Mouse (Mus musculus) liver, embryonic 18 days (tissue): ENCODE measurements around the gene Pnck. TPM values are rescaled to one million over a fixed set of nuclear protein-coding genes. Genes with fewer than 3 reads are reported as not detected.

Experiments used
- polyA plus RNA-seq: library from polyadenylated mRNA; depleted of rRNA; stranded (reverse); fragments of >200 nt; gene quantifications from 2 replicates; pipeline ENCODE4 v1.2.3, GENCODE M21; 2012; rRNA removed

Gene Pnck
- polyA plus RNA-seq = 0.82 and 1.1 TPM in 2 replicates

GRCm38 (mm10) chrX:73659575-73660283 is at the start of gene Pnck:
Gene Pnck (minus strand): TSS chrX:73660117.

GRCm38 (mm10) chrX:73672879-73673618 is 13.1 kb upstream of the Pnck start, which contains the start of gene Slc6a8:
Gene Slc6a8 (plus strand): TSS chrX:73673150.

GRCm38 (mm10) chrX:73639255-73639675 is 20.7 kb downstream of the Pnck start, which contains the start of gene Dusp9:
Gene Dusp9 (plus strand): TSS chrX:73639419.

Other genes with a start within 250 kb of the Pnck start
- gene Zfp92, start 249.0 kb downstream of the Pnck start, polyA plus RNA-seq = 0.01 TPM in 2 replicates
- gene Trex2, start 224.8 kb downstream of the Pnck start, polyA plus RNA-seq = not detected in 2 replicates
- 19.4 and 21.1 TPM in 2 replicates for gene Haus7, start 201.1 kb downstream of the Pnck start, polyA plus RNA-seq
- gene Bgn, start 176.5 kb downstream of the Pnck start, polyA plus RNA-seq = 31.1 and 33.2 TPM in 2 replicates
- gene Atp2b3, start 157.0 kb downstream of the Pnck start, polyA plus RNA-seq = not detected in 2 replicates
- gene Dusp9, start 20.7 kb downstream of the Pnck start, polyA plus RNA-seq = 3.5 and 6.0 TPM in 2 replicates
- 3.0 TPM in 2 replicates for gene Slc6a8, start 13.0 kb upstream of the Pnck start, polyA plus RNA-seq
- gene Bcap31, start 56.1 kb upstream of the Pnck start, polyA plus RNA-seq = 46.7 and 49.0 TPM in 2 replicates
- gene Abcd1, start 56.5 kb upstream of the Pnck start, polyA plus RNA-seq = 6.0 and 6.6 TPM in 2 replicates
- gene Plxnb3, start 97.0 kb upstream of the Pnck start, polyA plus RNA-seq = 0.48 and 0.50 TPM in 2 replicates
- 0.46 and 0.81 TPM in 2 replicates for gene Srpk3, start 114.3 kb upstream of the Pnck start, polyA plus RNA-seq
- 144 and 146 TPM in 2 replicates for gene Idh3g, start 126.8 kb upstream of the Pnck start, polyA plus RNA-seq
- 240 and 242 TPM in 2 replicates for gene Ssr4, start 126.9 kb upstream of the Pnck start, polyA plus RNA-seq
- 0.26 and 0.31 TPM in 2 replicates for gene Pdzd4, start 164.9 kb upstream of the Pnck start, polyA plus RNA-seq
- 0.01 TPM in 1 of 2 replicates, not detected in the other for gene Avpr2, start 232.0 kb upstream of the Pnck start, polyA plus RNA-seq
- 0.20 and 0.44 TPM in 2 replicates for gene L1cam, start 236.0 kb upstream of the Pnck start, polyA plus RNA-seq